Mouse (Mus musculus) embryonic facial prominence, embryonic 15.5 days (tissue): ENCODE data around the gene Klri1. TPM values are rescaled to one million over a fixed set of nuclear protein-coding genes. Genes with fewer than 3 reads are reported as not detected.
"Not testable (repeated sequence)": the region's sequence is repeated elsewhere in the genome, so short reads cannot be mapped to it uniquely, and the experiment has no call there.

Experiments used
- ATAC-seq: fragments of 200-750 bp; cut with Nextera tagmentation; 2 replicates; pipeline ENCODE4 v1.8.0; 2017; ENCODE audit warnings: low read depth, moderate TSS enrichment; ENCODE audit not compliant: insufficient number of reproducible peaks, low FRiP score, low TSS enrichment
- H3K27ac ChIP-seq: fragments of 300-500 bp; sonication (generic); replicated peaks from 2 replicates; pipeline ENCODE4 v1.5.1; 2015; ENCODE audit warnings: mild to moderate bottlenecking, inconsistent platforms
- H3K27me3 ChIP-seq: fragments of 300-500 bp; sonication (generic); 2 replicates; pipeline ENCODE4 v1.6.1; 2015; ENCODE audit warnings: inconsistent platforms
- H3K36me3 ChIP-seq: fragments of 300-500 bp; sonication (generic); 2 replicates; pipeline ENCODE4 v1.6.1; 2015; ENCODE audit warnings: mild to moderate bottlenecking, inconsistent platforms
- H3K4me1 ChIP-seq: fragments of 300-500 bp; sonication (generic); 2 replicates; pipeline ENCODE4 v1.6.1; 2015; ENCODE audit warnings: inconsistent platforms
- H3K4me2 ChIP-seq: fragments of 300-500 bp; sonication (generic); replicated peaks from 2 replicates; pipeline ENCODE4 v1.6.1; 2015; ENCODE audit warnings: mild to moderate bottlenecking, inconsistent platforms
- H3K4me3 ChIP-seq: fragments of 300-500 bp; sonication (generic); replicated peaks from 2 replicates; pipeline ENCODE4 v1.5.1; 2015; ENCODE audit warnings: mild to moderate bottlenecking, inconsistent platforms
- H3K9ac ChIP-seq: fragments of 300-500 bp; sonication (generic); 2 replicates; pipeline ENCODE4 v1.6.1; 2015; ENCODE audit warnings: inconsistent platforms
- H3K9me3 ChIP-seq: fragments of 300-500 bp; sonication (generic); replicated peaks from 2 replicates; pipeline ENCODE4 v1.6.1; 2016; ENCODE audit warnings: inconsistent platforms
- WGBS: fragments of 180-500 bp; shearing (Covaris S2); methylation state at CpG from one replicate; pipeline ENCODE4 v1.1.7; 2015; 5-methylcytosine and 5-hydroxymethylcytosine counted together
- microRNA-seq: library from miRNA; unstranded; fragments of <30 nt; microRNA quantifications from one replicate; pipeline ENCODE4, GENCODE M21; 2016; ENCODE audit warnings: borderline number of aligned reads
- polyA plus RNA-seq: library from polyadenylated mRNA; unstranded; fragments of >200 nt; fragmentation: Nextera tagmentation; extraction: Ambion mirVana; gene quantifications from 2 replicates; pipeline ENCODE4 v1.2.1, GENCODE M21; 2015

Gene Klri1
- polyA plus RNA-seq, 1 experiment from 2014 or later: not detected

GRCm38 (mm10) chr6:129678873-129679272 is 38.1 kb downstream of the Klri1 start, which contains the start of gene Klrc1:
Gene Klrc1, minus strand, starts transcription at chr6:129678973.
- Histone ChIP-seq H3K4me3 (no peak within 1 kb of the TSS), H3K27ac (no peak within 1 kb of the TSS), H3K36me3 (no peaks in the 10 kb centered on the region), H3K9ac (no peak within 1 kb of the TSS), H3K9me3 (no peaks in the 10 kb centered on the region), H3K4me1 (no peaks in the 10 kb centered on the region), H3K27me3 (no peaks in the 10 kb centered on the region), H3K4me2 (no peak within 1 kb of the TSS)
- WGBS: 72% methylated on average over 3 of the region's 3 CpGs
- ATAC-seq: no peak

- not testable (repeated sequence) for H3K9me3 ChIP-seq, H3K9ac ChIP-seq, H3K27ac ChIP-seq, H3K4me3 ChIP-seq, H3K36me3 ChIP-seq, H3K4me1 ChIP-seq, ATAC-seq, H3K4me2 ChIP-seq, H3K27me3 ChIP-seq
- WGBS: no CpG with 5 or more reads among the region's 3 CpGs
Observed at GRCm38 (mm10) chr6:129661301-129661700, 55.6 kb downstream of the Klri1 start.

- H3K9ac ChIP-seq, H3K27ac ChIP-seq, H3K4me2 ChIP-seq, H3K9me3 ChIP-seq, ATAC-seq, H3K4me3 ChIP-seq, H3K4me1 ChIP-seq, H3K36me3 ChIP-seq, H3K27me3 ChIP-seq: not testable (repeated sequence)
- WGBS: 67% methylated on average over 4 of the region's 4 CpGs
Observed at GRCm38 (mm10) chr6:129660589-129660988, 56.3 kb downstream of the Klri1 start, which contains the start of gene Klrc2. Gene Klrc2, minus strand, starts transcription at chr6:129660689.

Small RNA genes within 50 kb of the gene (microRNA-seq; reads per million reads assigned to microRNA genes)
- gene Mir680-1: not detected

Other genes with a start within 250 kb of the Klri1 start
- gene Olr1, start 210.0 kb downstream of the Klri1 start, polyA plus RNA-seq: not detected in 2 replicates
- not detected in 2 replicates for gene Tmem52b, start 204.6 kb downstream of the Klri1 start, polyA plus RNA-seq
- gene Gabarapl1, start 184.0 kb downstream of the Klri1 start, polyA plus RNA-seq: 53.2 and 54.4 TPM in 2 replicates
- 0.13 TPM in 1 of 2 replicates, not detected in the other for gene Klre1, start 139.2 kb downstream of the Klri1 start, polyA plus RNA-seq
- gene Klrd1, start 125.3 kb downstream of the Klri1 start, polyA plus RNA-seq: 0.37 TPM in 1 of 2 replicates, not detected in the other
- gene Klrk1, start 93.3 kb downstream of the Klri1 start, polyA plus RNA-seq: 0.16 TPM in 1 of 2 replicates, not detected in the other
- not detected in 2 replicates for gene Klrc3, start 73.8 kb downstream of the Klri1 start, polyA plus RNA-seq
- gene Klrc2, start 56.4 kb downstream of the Klri1 start, polyA plus RNA-seq: not detected in 2 replicates
- 0.24 TPM in 1 of 2 replicates, not detected in the other for gene Klrc1, start 38.2 kb downstream of the Klri1 start, polyA plus RNA-seq
- gene Klri2, start 23.4 kb upstream of the Klri1 start, polyA plus RNA-seq: not detected in 2 replicates
- not detected in 2 replicates for gene Gm156, start 67.1 kb upstream of the Klri1 start, polyA plus RNA-seq
- not detected in 2 replicates for gene Gm17631, start 145.5 kb upstream of the Klri1 start, polyA plus RNA-seq
- 0.13 and 0.18 TPM in 2 replicates for gene Klra17, start 159.5 kb upstream of the Klri1 start, polyA plus RNA-seq
- not detected in 2 replicates for gene Klra5, start 200.5 kb upstream of the Klri1 start, polyA plus RNA-seq